Mouse (Mus musculus): ENCODE measurements around the gene Cks2. TPM values are rescaled to one million over a fixed set of nuclear protein-coding genes. Genes with fewer than 3 reads are reported as not detected.
A peak's percentile ranks its signal among the peaks of the same experiment; 100 is the strongest.
"Not testable (repeated sequence)": the region's sequence is repeated elsewhere in the genome, so short reads cannot be mapped to it uniquely, and the experiment has no call there.

The Cks2 gene
- polyA plus RNA-seq, 1 experiment from 2014 or later: 130 TPM

DNA sequence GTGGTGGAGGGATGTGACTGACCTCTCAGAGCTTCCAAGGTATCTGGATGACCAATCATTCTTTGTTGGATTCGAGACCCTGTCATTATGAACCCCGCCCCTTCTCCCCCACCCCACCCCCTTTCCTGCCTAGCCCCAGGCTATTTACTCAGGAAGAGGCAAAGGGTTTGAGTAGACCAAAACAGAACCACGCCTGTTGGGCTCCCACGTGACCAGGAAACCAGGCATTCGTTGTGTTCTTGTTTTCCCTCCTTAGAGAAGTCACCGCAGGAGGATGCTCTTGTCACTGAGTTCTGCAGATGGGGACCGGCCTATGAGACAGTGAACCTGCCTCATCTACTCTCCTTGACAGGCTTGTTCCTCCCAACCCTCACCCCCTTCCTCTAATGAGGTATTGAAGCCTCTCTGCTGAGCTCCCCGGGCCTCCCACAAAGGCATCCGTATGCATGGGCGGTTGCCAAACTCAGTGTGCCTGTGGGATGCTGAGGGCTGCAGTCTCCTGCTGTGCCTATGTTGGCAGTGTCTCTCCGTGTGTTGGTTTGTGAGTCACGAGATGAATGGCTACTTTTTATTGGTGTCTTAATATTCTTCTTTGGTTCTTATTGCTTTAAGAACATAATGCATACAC is 28.5 kb upstream of the Cks2 start:
- 0 out of 2 replicates have a peak overlapping the region, but pooled peaks have one; percentile 35 for H3K27ac ChIP-seq (replicated peaks)
- H3K4me1 ChIP-seq: peaks cover 22% of the 10 kb centered on the region
- H3K36me3 ChIP-seq: no peaks in the 10 kb centered on the region
- no peak overlapping the region for H3K4me3 ChIP-seq
- WGBS: 5% methylated on average over 12 of the region's 12 CpGs
- peak overlapping the region; percentile 18 for H3K4me2 ChIP-seq (replicated peaks)
- H3K9me3 ChIP-seq: no peaks in the 10 kb centered on the region
- ATAC-seq (replicated peaks): peak; percentile 81
- H3K27me3 ChIP-seq: no peaks in the 10 kb centered on the region
- 0 out of 2 replicates have a peak overlapping the region, but pooled peaks have one; percentile 22 for H3K9ac ChIP-seq (replicated peaks)

DNA sequence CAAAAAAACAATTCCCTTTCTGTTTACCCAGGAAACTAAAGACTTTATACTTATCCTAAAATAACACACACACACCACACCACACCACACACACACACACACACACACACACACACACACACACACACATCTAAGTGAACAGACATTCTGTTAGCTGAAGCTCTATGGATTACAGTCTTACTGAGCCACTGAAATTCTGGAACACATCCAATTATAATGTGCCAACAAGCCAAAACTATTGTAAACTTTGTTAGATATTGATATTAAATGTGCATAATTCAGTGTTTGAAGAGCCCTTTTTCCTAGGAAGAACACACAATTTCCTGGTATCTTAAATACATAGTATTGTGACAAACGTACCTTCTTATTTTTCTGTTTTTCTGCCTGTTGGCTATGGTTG is 27.7 kb upstream of the Cks2 start:
- no peak overlapping the region for H3K9ac ChIP-seq (replicated peaks)
- H3K4me2 ChIP-seq (replicated peaks): no peak overlapping the region
- no peaks in the 10 kb centered on the region for H3K9me3 ChIP-seq
- H3K4me3 ChIP-seq: no peak overlapping the region
- H3K36me3 ChIP-seq: no peaks in the 10 kb centered on the region
- 0 out of 2 replicates have a peak overlapping the region, but pooled peaks have one; percentile 2 for H3K27ac ChIP-seq (replicated peaks)
- H3K27me3 ChIP-seq: no peaks in the 10 kb centered on the region
- ATAC-seq (replicated peaks): no peak
- H3K4me1 ChIP-seq: peaks cover 21% of the 10 kb centered on the region
- WGBS: 39% methylated on average over 1 of the region's 1 CpGs

DNA sequence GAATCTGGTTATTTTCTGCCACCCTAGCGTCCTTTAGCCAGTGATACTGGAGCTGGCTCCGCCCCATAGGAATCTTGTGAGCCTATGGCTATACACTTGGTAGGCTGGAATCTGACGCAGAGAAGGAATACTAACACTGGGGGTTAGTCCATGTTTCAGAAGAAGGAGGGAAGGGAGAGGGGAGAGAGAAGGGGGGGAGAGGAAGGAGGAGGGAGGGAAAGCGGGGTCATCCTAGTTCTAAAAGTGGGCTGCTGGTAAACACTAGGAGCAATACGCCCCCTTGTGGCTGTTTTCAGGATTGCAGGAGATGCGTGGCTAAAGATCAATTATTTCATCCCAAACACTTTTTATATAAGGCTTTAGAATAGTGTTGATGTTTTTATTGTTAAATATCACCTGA is 27.2 kb upstream of the Cks2 start:
- Histone ChIP-seq H3K4me2 (replicated peaks) (no peak overlapping the region), H3K4me1 (peaks cover 21% of the 10 kb centered on the region), H3K9ac (replicated peaks) (no peak overlapping the region), H3K9me3 (no peaks in the 10 kb centered on the region), H3K27ac (replicated peaks) (0 out of 2 replicates have a peak overlapping the region, but pooled peaks have one; percentile 2), H3K36me3 (no peaks in the 10 kb centered on the region), H3K27me3 (no peaks in the 10 kb centered on the region), H3K4me3 (no peak overlapping the region)
- 15% methylated on average over 6 of the region's 6 CpGs for WGBS
- ATAC-seq (replicated peaks): peak; percentile 63; the same call in 1 of the 2 replicates

DNA sequence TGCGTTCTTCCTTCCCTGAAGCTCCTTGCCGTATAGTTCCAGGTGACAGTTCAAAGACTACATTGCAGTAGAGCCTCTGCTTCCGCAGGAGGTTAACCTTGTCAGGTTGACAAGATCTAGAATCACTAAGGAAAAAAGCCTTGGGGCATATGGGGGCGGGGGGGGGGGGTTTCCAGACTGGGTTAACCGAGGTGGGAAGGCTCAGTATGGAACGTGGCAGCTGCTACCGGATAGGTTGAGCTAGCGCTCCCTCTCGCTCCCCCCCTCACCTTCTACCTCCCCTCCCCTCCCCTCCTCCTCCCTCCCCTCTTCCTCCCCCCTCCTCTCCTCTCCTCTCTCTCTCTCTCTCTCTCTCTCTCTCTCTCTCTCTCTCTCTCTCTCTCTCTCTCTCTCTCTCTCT is 26.4 kb upstream of the Cks2 start:
- Histone ChIP-seq H3K4me1 (peaks cover 21% of the 10 kb centered on the region), H3K4me3 (no peak overlapping the region), H3K4me2 (replicated peaks) (no peak overlapping the region), H3K27me3 (no peaks in the 10 kb centered on the region), H3K36me3 (no peaks in the 10 kb centered on the region), H3K9ac (replicated peaks) (no peak overlapping the region), H3K27ac (replicated peaks) (no peak overlapping the region), H3K9me3 (no peaks in the 10 kb centered on the region)
- WGBS: 33% methylated on average over 9 of the region's 9 CpGs
- peak; percentile 27; the same call in 1 of the 2 replicates for ATAC-seq (replicated peaks)

DNA sequence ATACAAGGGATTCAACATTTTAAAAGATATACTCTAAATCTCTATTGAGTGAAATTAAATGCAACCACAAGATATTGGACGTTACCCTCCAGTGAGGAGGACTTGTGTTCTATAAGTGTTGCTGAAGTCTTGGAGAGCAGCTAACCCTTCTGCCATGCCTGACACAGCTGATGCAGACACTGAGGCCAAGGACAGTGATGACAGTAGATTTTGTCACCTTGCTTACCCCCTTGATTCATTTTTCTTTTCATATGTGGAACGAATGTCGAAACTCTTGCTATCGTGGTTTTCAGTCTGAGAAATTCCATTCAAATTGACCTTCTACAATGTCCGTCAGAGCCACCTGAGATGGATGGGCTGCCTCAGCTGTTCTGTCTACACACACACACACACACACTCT is 22.4 kb upstream of the Cks2 start:
- no peak for ATAC-seq (replicated peaks)
- no peak overlapping the region for H3K4me3 ChIP-seq
- no peaks in the 10 kb centered on the region for H3K27me3 ChIP-seq
- no peaks in the 10 kb centered on the region for H3K36me3 ChIP-seq
- H3K27ac ChIP-seq (replicated peaks): no peak overlapping the region
- H3K4me1 ChIP-seq: peaks cover 6% of the 10 kb centered on the region
- 88% methylated on average over 5 of the region's 5 CpGs for WGBS
- H3K9ac ChIP-seq (replicated peaks): no peak overlapping the region
- H3K4me2 ChIP-seq (replicated peaks): no peak overlapping the region
- H3K9me3 ChIP-seq: no peaks in the 10 kb centered on the region

DNA sequence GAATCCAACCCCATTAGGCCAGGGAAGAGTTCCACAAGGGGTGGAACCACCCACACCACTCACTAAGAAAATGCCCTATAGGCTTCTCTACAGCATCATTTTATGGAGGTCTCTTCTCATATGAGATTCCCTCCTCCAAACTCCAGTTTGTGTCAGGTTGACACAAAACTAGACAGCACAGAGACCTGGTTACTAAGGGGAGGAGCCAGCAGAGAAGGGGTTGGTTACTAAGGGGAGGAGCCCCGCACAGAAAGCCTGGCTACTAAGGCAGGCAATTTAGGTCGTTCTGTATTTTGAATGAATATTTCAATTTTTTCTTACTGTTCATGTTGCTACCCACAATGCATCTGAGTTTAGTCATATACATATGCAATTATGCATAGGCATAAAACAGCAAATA is 21.4 kb upstream of the Cks2 start:
- Histone ChIP-seq H3K4me3 (no peak overlapping the region), H3K4me1 (no peaks in the 10 kb centered on the region), H3K9me3 (no peaks in the 10 kb centered on the region), H3K4me2 (replicated peaks) (no peak overlapping the region), H3K36me3 (no peaks in the 10 kb centered on the region), H3K27me3 (no peaks in the 10 kb centered on the region), H3K9ac (replicated peaks) (no peak overlapping the region), H3K27ac (replicated peaks) (no peak overlapping the region)
- ATAC-seq (replicated peaks): no peak
- WGBS: 77% methylated on average over 2 of the region's 2 CpGs

DNA sequence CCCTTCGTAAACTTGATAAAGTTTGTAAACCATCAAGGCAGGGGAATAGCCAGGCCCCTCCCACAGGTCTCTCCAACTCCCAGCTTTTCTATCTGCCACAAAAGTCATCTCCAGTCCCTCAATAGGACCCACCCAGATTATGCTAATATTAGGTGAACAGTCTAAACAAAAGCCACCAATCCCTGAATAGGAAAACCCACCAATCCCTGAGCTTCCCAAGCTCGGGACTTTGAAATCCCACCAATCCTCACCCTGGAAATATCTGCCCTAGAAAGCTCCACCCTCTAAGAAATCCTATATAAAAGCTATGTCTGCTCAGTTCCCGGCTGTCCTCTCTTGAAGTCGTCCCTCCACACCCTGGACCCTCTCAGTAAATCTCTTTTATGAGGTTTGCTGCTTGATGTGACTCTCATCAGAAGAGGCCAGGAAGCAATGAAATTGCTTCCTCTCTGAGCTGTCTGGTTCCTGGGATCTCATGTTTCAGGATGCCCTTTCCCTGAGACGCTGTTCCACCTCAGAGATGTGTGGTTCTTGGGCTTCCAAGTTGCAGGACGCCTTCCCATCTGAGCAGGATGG is 16.7 kb upstream of the Cks2 start:
- no peak overlapping the region for H3K4me3 ChIP-seq
- H3K9me3 ChIP-seq: no peaks in the 10 kb centered on the region
- H3K4me1 ChIP-seq: no peaks in the 10 kb centered on the region
- WGBS: 84% methylated on average over 6 of the region's 6 CpGs
- ATAC-seq (replicated peaks): no peak
- H3K36me3 ChIP-seq: no peaks in the 10 kb centered on the region
- no peak overlapping the region for H3K9ac ChIP-seq (replicated peaks)
- no peak overlapping the region for H3K4me2 ChIP-seq (replicated peaks)
- no peaks in the 10 kb centered on the region for H3K27me3 ChIP-seq
- H3K27ac ChIP-seq (replicated peaks): no peak overlapping the region

DNA sequence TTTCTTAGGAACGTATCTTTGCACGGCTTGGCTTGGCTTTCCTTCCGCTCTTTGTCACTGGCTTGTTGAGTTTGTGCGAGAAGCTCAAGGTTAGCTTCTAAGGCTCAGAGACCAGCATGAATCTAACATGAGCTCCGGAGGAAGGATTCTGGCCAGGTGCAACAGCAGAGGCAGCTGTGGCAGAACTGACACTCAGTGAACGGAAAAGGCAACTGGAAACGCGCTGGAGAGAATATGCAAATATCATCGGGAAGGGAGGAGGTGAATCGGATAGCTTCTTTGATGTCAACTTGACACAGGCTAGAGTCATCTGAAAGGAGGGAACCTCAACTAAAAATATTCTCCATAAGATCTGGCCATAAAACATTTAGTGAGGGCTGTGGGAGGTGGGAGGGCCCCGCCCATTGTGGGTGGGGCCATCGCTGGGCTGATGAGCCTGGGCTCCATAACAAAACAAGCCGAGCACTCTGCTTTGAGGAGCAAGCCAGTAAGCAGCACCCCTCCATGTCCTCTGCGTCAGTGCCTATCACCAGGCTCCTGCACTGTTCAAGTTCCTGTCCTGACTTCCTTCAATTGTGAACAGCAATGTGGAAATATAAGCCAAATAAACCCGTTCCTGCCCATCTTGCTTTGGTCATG is 13.6 kb upstream of the Cks2 start:
- no peak for ATAC-seq (replicated peaks)
- Histone ChIP-seq H3K36me3 (no peaks in the 10 kb centered on the region), H3K27me3 (no peaks in the 10 kb centered on the region), H3K4me2 (replicated peaks) (no peak overlapping the region), H3K4me3 (no peak overlapping the region), H3K4me1 (no peaks in the 10 kb centered on the region), H3K9ac (replicated peaks) (no peak overlapping the region), H3K9me3 (no peaks in the 10 kb centered on the region), H3K27ac (replicated peaks) (no peak overlapping the region)
- 86% methylated on average over 15 of the region's 15 CpGs for WGBS

DNA sequence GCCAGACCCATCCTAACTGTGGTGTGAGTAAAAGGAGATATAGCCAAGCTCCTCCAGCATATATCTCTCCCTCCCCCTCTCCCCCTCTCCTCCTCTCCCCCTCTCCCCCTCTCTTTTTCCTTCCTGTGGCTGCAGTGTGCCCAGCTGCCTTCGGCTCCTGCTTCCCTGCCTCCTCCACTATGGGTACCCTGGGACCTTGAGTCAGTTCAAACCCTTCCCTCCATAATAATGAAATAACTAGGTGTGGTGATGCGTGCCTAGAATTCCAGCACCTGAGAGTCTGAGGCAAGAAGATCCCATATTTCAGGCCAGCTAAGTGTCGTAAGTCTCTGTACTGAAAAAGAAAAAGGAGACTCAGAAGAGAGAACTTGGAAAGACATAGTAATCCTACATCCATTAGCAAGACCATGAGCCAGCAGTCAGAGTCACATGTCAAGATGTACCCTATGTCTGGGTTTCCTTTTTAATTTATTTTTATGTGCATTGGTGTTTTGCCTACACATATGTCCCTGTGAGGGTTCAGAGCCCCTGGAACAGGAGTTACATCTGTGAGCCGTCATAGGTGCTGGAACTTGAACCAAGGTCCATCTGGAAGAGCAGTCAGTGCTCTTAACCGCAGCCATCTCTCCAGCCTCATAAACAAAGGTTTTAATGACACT is 12.3 kb upstream of the Cks2 start:
- Histone ChIP-seq H3K36me3 (no peaks in the 10 kb centered on the region), H3K27ac (replicated peaks) (no peak overlapping the region), H3K27me3 (no peaks in the 10 kb centered on the region), H3K4me2 (replicated peaks) (no peak overlapping the region), H3K4me1 (no peaks in the 10 kb centered on the region), H3K9ac (replicated peaks) (no peak overlapping the region), H3K4me3 (no peak overlapping the region), H3K9me3 (no peaks in the 10 kb centered on the region)
- WGBS: 87% methylated on average over 5 of the region's 5 CpGs
- ATAC-seq (replicated peaks): no peak

DNA sequence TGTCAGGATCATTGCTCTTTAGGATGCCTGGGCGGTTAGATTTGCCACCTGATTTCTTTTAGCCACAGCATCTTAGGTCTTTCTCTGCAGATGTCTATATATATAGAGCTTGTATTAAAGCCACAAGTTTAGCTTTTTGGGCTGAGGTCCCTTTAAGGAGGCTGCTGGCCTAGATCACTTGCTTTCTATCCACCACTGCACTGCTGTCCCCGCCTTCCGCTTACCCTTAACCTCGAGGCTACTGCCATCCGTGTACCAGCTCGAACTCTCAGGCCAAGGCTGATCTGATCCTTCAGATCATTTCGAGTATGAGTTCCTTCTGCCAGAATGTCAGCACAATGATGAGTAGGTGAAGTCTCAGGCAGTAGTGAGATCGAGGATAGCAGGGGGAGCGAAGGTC is 9.6 kb upstream of the Cks2 start:
- H3K4me2 ChIP-seq (replicated peaks); H3K27ac ChIP-seq (replicated peaks); H3K9ac ChIP-seq (replicated peaks); H3K27me3 ChIP-seq; H3K4me1 ChIP-seq; H3K36me3 ChIP-seq; H3K9me3 ChIP-seq; ATAC-seq (replicated peaks); H3K4me3 ChIP-seq: not testable (repeated sequence)
- WGBS: 71% methylated on average over 5 of the region's 9 CpGs

DNA sequence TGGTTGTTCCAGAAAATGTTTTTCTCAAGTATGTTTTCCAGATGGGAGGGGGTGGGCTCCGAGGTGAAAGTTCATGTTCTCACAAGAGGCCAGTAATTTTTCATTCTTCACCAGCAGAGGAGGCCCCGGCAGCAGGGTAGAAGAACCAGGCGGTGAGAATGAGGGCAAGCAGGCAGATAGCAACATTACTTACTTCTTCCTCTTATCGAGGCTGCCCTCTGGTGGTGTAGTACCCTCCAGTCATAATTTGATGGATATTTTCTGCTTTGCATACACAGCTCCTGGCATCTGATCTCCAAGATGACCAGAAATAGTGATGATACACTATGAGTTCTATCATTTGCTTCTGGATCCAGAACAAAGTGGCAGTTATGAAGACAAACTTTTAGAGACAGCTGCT is 6.1 kb upstream of the Cks2 start:
- no peaks in the 10 kb centered on the region for H3K9me3 ChIP-seq
- H3K27me3 ChIP-seq: no peaks in the 10 kb centered on the region
- 90% methylated on average over 4 of the region's 4 CpGs for WGBS
- H3K4me2 ChIP-seq (replicated peaks): no peak overlapping the region
- H3K4me1 ChIP-seq: no peaks in the 10 kb centered on the region
- no peak for ATAC-seq (replicated peaks)
- no peaks in the 10 kb centered on the region for H3K36me3 ChIP-seq
- no peak overlapping the region for H3K9ac ChIP-seq (replicated peaks)
- H3K27ac ChIP-seq (replicated peaks): no peak overlapping the region
- H3K4me3 ChIP-seq: no peak overlapping the region

DNA sequence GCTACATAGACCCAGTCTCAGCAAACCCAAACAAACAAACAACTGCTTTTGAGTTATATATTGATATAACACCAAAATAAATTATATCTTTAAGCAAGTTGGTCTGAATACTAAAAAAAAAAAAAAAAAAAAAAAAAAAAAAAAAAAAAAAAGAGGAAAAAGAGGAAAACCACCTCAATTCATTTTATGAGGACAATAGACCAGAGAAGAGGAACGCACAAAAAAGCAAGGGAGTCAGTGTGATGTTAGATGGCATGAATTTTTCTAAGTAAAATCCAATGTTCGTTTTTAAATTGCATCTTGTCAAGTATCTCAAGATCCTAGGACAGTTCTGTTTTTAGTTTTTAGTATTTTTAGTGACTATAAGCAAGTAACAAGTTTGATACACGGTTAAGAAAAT is 3.6 kb upstream of the Cks2 start:
- no peak overlapping the region for H3K4me3 ChIP-seq
- H3K4me2 ChIP-seq (replicated peaks): no peak overlapping the region
- no peaks in the 10 kb centered on the region for H3K9me3 ChIP-seq
- ATAC-seq (replicated peaks): no peak
- 86% methylated on average over 3 of the region's 3 CpGs for WGBS
- no peaks in the 10 kb centered on the region for H3K27me3 ChIP-seq
- peaks cover 8% of the 10 kb centered on the region for H3K4me1 ChIP-seq
- no peaks in the 10 kb centered on the region for H3K36me3 ChIP-seq
- H3K27ac ChIP-seq (replicated peaks): no peak overlapping the region
- no peak overlapping the region for H3K9ac ChIP-seq (replicated peaks)

Measured in forebrain, embryonic 15.5 days (tissue).